Mouse (Mus musculus) layer of hippocampus, adult 9-11 months (tissue): ENCODE results near the gene Ugt2a2.
"Not testable (repeated sequence)": the region's sequence is repeated elsewhere in the genome, so short reads cannot be mapped to it uniquely, and the experiment has no call there.

ENCODE experiments used
- DNase-seq: peaks from one replicate; pipeline ENCODE4 v3.0.0; 2022

Ugt2a2 gene

DNA sequence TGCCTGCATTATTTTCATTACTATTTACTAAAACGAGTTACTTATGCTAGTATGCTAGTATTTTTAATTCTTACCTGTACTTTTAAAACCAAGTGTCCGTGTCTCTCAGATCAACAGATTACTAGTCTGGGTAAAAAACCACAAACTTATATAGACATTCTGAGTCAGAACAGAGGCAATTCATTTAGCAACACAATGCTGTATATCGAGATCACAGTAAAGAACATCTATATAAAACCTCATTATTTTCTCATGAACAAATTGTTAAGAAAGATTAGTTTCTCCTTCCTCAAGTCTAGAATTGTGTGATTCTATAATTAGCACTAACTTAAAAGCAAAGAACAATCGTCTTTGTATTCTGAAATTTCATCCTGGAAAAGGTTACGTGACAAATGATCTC is at the start of gene Ugt2a2:
Gene Ugt2a2, minus strand, starts transcription at position 101 of the 400 bp plus-strand sequence.
- DNase-seq: no peak

DNA sequence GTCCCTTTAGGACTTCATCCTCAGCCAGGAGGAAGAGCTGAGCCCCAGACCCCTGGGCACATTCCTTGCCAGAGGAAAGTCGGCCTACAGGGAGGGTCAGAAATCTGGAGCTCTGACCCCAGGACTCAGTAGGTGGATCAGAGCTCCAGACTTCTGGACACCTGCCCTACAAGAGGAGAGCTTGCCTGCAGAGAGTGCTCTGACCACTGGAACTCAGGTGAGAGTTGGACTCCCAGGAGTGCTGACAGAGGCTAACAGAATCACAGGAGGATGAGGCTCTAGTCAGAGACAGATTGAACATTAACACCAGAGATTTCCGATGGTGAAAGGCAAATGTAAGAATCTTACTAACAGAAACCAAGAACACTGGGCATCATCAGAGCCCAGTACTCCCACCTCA is 41.5 kb upstream of the Ugt2a2 start:
- DNase-seq: not testable (repeated sequence)

DNA sequence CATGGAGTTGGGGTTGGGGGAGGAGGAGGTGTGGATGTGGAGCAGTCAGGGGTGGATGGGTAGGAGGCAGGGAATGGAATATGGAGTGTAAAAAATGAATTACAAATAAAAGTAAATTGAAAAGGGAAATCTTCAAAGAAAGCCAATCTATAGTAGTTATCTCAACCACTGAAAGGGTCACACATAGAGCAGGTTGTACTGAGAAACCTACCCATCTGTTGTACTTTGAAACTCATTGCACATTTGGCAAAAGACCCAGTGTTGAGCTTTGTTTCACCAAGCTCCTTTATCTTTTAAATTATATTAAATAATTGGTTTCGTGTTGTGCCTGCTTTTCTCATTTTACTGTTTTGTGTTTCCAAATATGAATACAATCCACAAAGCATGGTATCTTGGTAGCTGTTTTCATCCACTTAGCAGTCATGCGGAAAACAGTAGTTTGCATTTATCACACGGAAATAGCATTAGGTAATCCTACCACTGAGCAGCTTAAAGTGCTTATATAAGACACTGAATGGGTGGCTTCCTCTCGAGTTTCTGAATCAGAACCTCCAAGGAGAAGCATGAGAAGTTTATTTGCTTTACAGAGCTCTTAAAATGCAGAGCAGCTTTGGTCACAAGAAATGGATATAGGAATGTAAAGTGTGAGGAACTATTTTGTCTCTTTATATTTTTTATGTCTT is 23.9 kb upstream of the Ugt2a2 start:
- no peak for DNase-seq

DNA sequence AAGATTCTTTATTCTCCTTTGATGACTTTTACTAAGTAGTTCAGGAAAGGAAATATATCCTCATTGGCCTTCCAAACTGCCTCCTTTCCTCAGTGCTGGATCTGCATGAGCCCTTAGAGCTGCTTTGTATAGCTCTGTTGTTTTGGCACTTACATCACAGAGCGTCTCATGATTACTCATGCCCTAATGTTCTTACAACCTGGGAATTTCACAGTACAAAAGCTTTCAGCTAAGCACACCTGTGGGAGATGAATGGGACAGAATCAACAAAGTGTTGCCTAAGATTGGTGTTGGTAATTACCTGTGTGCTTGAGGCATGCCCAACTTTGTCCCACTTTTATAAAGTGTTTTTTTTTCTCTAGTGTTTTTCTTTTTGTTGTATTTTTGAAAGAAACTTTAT is 20.6 kb upstream of the Ugt2a2 start:
- DNase-seq: no peak

DNA sequence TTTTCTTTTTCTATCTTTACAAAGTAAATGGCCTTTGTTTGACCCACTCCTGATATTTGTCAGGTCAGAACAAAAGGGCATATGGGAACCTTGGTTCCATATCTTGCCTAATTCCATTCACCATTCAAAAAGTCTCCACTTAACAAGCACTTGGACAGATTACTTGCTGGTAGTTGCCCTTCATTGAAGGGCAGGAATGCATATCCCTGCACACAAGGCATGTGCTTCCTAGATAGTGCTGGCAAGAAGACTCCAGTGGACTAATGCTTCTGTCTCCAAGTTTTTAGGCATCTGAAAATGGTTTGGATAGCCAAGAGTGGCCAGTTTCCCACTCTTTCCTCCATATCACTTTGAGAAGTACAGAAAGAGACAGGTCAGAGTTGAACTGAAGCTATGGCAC is 17.3 kb upstream of the Ugt2a2 start:
- no peak for DNase-seq

DNA sequence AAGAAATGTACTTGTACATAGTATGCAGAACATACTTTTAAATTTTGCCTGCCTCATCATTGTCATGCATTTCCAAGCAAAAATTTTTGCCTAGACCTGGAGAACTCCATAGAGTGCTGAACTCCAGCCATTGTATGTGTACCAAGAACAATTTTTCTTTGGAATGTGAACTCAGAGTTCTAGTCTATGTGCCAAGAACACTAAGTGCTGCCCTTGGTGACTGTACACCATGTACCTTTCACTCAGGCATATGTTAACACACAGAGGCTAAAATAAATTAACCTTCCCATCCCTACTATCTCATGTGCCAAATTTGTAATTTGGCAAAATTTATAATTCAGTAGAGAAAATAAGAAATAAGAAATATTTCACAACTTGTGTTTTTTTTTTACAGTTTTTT is 16.9 kb upstream of the Ugt2a2 start:
- no peak for DNase-seq

DNA sequence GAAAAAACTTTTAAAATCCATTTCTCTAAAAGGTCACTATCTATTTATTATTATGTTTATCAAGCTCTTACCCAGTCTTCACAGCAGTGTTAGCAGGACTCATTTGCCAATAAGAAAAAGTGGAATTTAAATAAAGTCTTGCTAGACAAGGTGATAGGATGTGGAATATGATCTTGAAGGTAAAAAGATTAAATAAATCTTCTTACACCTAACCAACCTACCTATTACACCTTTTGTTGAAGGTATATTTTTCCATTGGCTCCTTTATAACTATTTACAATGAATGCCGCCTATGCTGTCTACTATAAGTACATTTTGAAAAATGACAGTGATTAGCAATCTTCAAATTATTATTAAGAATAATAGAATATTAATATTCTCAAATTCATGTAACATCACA is 8.7 kb upstream of the Ugt2a2 start, which contains the start of gene Ugt2a1:
Gene Ugt2a1, minus strand, starts transcription at position 101 of the 400 bp plus-strand sequence.
- DNase-seq: no peak

DNA sequence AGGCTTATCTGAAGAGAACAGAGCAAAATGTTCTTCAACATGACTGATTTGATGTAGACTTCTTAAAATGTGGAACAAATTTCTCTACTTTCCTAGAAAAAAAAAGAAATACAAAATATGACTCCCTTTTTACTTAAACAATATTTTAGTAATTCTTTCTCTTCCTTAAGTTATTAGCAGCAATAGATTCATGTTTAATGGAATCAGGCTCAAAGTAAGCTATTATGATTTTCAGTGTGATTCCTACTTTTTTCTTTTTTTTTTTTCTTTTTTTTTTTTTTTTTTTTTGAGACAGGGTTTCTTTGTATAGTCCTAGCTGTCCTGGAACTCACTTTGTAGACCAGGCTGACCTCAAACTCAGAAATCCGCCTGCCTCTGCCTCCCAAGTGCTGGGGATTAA is 4.6 kb upstream of the Ugt2a2 start, which contains the start of gene Gm43638:
Gene Gm43638, minus strand, starts transcription at position 101 of the 400 bp plus-strand sequence.
- DNase-seq: not testable (repeated sequence)

DNA sequence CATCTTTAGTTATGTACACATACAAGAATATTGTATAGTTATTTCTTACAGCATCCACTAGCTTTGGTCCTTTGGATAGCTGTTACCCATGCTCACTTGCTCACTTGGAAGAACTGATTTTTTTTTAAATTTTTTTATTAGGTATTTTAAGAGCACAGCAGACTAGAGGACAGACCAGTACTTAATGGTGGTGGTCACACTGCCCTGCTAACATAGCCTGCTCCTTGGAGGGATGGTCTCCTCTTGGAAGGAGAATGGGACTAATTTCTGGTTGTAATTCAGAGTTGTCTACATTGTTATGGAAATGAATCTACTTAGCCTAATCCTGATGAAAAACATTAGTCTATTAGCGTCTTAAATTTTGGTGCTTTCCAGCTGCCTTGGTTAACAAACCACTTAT is 23.2 kb downstream of the Ugt2a2 start:
- DNase-seq: no peak

DNA sequence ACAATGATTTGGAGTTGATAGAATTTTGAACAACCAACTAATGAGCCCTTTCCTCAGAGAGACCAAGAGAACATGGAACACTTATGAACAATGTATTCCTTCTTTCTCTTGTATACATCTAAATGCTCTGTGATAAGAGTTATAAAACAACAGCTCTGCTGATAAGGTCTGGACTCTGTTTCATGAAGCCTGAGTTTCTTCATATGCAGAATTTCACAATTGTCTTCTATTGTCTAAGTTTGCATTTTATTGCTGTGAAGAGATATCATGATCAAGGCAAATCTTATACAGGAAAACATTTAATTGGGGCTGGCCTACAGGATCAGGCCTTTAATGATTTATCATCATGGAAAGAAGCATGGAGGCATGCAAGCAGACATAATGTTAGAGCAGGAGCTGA is 24.4 kb downstream of the Ugt2a2 start:
- DNase-seq: no peak

DNA sequence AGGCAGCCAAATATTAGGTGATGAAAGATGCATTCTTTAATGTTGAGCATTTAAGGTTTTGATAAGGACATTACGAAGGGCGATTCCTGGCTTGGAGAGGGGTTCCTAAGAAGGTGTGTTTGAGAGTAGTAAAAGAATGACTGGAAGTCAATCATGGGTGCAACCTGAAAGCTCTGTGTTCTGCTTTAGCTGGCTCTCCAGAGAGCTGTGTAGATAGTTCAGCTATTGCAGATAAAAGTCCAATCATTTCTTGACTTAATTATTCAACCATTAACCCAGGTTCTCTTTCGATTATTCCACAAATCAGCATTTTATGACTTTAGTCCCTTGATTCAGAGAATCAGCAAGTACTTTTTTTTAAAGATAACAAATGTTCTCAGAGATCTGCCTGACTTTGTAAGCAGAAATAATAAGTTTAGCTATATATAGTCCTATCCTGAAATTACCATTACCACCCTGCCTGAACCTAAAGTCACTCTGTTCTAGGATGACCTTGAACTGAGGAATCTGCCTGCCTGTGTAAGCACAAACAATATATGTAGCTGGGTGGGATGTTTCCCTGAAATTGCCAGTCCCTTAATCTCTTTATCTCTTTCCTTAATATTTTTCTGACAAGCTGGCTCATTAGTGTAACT is 25.7 kb downstream of the Ugt2a2 start:
- DNase-seq: no peak

DNA sequence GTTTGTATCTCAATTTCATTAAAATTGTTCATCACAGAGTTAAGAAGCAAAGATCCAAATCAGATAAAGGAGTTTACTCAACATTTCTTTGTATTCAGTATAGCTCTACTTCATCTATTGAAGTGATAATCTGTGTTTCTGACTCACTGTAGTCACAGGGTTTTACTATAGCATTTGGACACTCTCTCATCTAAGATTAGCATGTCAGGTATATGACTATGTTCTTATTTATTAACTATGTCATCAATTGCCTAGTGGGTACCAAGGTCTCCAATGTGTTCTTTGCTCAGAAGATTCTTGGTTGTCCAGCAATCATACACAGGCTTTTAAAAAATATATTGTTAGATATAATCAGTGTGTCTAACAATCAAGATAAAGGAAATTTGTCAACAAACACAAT is 26.5 kb downstream of the Ugt2a2 start:
- no peak for DNase-seq

DNA sequence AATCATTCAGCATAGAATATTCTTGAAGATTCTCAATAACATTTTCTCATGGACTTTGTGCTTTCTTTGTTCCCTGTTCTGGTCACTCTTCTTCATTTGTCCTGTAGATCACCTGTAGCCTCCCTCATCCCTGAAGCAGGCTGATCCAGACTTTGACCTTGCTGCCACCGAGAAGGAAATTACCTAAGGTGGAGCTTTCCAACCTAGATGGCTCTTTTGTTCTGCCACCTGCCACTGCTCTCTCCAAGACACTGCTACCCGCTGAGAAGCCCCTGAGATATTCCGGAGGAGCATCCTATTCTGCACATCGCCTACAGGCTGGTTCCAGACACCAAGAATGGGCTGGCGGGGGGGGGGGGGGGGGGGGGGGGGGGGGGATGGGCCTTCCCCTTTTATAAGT is 29.5 kb downstream of the Ugt2a2 start:
- not testable (repeated sequence) for DNase-seq

DNA sequence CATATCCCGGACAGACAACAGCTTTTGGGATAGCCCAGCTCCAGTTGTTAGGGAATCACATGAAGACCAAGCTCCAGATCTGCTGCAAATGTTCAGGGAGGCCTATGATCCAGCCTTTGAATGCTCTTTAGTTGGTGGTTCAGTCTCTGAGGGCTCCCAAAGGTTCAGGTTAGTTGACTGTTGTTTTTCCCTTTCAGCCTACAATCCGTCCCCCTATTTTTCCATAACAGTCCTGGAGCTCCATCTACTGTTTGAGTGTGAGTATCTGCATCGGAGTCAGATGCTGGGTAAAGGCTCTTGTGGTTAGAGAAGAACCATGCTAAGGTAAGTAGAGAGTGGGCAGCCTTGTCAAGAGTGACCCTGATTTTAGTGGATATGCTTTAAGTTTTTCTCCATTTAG is 45.8 kb downstream of the Ugt2a2 start:
- no peak for DNase-seq

DNA sequence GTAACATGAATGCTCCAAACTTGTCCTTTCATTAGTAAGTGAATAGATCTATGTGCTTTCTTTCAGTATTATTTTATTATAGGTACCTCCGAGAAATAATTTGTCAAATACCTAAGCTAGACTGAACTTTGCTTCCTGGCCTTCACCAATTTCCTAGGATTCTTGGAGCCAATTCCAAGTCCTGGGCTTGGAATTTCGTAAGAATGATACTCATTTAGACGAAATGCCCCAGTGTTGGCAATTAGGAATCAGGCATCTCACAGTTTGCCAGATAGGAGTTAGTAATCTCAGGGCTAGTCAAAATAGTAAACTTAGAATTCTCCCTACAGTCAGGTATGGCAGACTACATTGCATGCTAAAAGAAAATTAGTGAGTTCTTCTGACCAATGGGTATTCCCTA is 56.4 kb downstream of the Ugt2a2 start:
- no peak for DNase-seq

DNA sequence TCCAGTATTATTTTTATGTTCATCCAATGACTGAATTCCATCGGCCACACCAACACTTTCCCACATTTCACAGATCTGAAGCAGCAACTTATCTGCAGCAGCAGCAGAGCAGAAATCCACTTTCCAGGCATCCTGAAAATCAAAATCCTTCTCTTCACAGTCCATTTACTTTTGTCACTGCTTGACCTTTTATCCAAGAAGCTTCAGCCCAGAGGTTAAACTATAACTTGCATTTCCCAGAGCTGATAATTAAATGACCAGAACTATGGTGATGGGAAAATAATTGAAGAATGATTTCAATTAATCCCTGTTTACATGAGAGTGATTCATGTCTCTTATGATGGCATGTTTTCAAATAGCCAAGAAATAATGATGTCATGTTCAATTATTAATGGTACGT is 58.0 kb downstream of the Ugt2a2 start, which contains the start of gene Ugt2b38:
Gene Ugt2b38, minus strand, starts transcription at position 163 of the 400 bp plus-strand sequence.
- DNase-seq: not testable (repeated sequence)
